Mouse (Mus musculus): Measurements from ENCODE around the gene Cpe. TPM values are rescaled to one million over a fixed set of nuclear protein-coding genes. Genes with fewer than 3 reads are reported as not detected.

The Cpe gene
- total RNA-seq, 4 experiments from 2014 or later, result 257 to 289 (median 273) TPM

DNA sequence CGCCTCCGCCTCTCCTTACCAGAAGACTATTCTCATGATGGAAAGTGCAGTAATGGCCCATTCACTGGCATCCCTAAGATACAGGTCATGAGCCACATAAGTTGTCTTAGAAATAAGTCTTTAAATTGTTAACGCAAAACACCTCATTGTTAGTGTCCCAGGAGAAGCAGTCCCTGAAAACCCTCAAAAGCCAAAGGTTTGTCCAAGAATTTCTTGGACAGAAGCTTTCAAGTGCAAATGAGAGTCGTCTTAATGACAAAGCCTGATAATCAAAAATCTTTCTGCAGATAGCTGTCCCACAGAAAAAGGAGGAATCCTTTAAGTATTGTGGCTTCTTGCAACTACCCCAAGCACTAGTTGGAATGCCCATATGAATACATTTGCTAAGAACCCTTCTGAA lies 60.7 kb downstream of the Cpe start:
- DNase-seq (ENCODE audit: low spot score), result no peak

DNA sequence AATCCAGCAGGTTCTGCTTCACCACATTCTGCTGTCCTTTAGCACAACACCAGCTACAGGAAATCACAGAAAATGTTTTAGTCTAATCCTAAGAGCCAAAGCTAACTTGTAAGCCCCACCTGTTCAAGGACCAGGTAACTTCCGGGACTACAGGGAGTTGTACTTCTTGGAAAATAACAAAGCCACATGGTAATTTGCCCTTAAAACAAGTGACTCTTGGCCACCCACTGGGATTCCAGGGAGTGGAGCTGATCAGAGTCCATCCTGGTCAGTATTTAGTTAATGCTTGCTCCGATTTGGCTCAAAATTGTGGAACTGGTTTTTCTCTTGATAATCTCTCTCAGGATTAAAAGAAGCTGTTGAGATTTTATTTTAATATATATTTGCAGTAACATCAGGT lies 61.1 kb downstream of the Cpe start:
- no peak for DNase-seq (ENCODE audit: low spot score)

DNA sequence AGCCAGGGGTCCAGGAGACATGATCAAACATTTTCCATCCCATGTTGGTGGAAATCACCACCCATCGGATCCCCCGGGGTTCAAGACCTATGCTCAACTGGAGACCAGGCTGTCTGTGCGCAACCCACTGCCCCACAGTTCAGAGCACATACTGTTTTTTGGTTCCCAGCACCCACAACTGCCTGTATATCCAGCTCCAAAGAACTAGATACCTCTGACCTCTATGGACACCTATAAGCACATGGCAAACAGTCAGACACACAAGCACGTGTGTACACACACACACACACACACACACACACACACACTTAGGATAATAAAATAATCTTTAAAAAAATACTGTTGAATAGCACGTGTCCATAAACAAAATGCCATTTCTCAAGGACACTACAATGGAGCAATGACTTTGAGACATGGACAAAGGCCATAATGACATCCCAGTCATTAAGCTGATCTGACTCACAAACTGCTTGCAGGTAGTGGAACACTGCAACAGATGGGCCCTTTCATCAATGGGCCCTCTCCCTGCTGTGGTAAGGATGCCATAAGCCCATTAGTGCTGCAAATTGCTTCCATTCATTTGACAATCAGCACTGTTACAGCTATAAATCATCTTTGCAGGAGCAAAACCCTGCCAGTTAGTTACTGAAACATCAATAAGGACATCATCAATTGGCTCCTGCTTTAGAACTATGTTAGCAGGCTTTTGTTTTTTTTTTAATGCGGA lies 63.7 kb downstream of the Cpe start:
- no peak for DNase-seq (ENCODE audit: low spot score)

DNA sequence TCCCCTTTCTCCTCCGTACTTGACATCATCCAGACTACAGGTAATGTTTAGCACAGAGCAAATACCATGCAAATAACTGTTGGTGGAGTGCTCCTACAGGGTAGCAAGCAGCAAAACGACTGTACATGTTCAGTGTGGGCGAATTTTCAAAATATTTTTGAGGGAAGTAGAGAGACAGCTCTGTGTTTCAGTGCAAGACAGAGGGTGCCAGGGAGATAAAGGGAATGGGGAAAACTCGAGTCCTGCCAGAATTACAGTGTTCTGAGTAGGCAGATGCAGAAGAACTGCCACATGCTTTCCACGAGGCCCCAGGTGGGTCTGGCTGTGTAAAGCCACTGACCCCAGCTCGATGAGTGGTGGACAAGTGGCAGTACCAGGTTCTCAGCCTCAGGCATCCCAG lies 64.8 kb downstream of the Cpe start:
- DNase-seq (ENCODE audit: low spot score), result no peak

DNA sequence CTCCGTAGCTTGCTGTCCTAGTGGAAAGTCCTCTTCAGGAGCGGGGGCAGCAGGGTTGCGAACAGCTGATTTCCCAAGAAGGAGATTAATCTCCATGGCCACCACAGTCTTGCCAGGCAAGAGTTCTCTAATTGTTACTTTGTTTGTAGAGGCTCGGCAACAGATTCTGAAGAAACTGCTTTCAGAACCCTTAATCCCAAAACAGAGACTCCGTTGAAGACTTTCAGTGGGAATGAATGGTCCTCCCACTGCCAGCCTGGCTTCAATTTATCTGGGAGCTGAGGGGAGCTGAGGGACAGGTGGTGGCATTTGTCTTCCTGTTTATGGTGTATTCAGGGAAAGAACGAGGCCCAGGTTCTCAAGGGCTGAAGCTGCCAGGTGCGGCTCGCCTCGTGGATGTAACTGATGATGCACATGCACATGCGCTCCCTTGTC lies 68.2 kb downstream of the Cpe start:
- no peak for DNase-seq (ENCODE audit: low spot score)

DNA sequence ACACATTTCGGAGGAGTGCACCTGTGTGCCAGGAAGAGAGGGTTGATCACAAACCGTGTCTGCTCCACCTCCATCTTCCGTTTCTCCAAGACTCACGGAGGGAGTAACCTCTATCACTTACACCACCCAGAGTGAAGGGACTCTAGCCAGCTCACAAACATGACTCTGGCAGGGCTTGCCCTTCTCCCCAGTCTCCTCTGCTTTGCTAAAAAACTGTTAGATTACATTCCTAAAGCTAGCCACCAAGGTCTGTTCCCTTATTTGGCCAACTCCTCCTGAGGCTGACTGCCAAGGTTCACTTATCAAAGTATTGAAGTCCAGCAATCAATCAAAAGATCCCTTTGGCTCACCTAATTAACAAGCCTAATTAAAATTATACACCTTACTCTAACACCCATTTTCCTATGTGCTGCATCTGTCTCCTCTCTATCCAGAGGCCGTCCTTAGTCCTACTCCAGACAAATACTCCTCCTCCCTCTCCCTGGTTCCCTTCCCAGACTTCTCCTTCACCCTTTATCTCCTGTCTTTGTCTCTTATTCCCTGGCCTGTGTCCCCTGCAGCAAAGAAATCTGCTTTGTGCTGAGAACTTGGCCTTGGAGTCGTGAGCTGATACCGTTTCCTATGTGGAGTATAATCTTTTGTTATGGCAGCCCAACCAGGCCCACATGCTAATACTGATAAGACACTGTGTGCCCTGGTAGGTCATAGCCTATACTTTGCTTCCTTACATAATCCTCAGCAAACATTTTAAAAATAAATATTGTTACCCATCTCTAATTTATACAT lies 72.3 kb downstream of the Cpe start:
- DNase-seq (ENCODE audit: low spot score), result no peak

DNA sequence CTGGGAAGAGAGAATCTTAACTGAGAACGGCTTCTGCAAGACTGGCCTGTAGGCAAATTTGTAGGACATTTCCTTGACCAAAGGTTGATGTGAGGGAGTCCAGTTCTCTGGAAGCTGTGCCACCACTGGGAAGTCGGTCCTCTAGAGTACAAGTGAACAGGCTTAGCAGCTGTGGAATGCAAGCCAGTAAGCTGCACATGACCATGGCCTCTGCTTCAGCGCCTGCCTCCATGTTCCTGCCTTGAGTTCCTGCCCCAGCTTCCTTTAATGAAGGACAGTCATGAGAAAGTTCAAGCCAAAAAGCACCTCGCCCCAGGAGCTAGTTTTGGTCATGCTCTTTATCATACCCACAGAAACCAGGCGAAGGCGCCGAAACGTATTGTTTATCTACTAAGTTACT lies 73.2 kb downstream of the Cpe start:
- DNase-seq (ENCODE audit: low spot score), result no peak

DNA sequence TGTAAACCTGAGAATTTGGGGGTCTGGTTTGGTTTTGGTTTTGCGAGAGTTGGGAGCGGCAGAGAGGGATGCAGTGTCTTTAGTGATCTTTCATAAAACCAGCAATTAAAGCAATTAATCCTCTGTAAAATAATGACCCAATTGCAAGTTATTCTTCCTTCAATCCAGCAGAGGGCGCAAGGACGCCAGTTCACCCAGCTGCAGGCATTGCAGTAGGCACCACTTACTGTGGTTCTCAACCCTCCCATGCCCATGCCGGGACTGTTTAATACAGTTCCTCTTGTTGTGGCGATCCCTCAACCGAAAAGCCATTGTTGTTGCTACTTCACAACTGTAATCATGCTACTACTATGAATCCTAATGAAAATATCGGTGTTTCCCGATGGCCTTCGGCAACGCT lies 74.2 kb downstream of the Cpe start:
- DNase-seq (ENCODE audit: low spot score), result peak; percentile 21

DNA sequence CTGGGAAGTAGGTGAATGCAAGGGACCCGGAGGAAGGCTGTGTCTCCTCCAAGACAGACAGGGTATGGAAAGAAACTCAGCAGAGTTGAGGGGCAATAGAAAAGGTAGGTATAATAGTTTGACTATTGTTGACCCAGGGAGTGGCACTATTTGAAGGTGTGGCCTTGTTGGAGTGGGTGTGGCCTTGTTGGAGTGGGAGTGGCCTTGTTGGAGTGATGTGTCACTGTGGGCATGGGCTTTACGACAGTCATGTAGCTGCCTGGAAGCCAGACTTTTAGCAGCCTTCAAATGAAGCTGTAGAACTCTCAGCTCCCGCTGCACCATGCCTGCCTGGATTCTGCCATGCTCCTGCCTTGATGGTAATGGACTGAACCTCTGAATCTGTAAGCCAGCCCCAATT lies 76.3 kb downstream of the Cpe start:
- DNase-seq (ENCODE audit: low spot score), result no peak

DNA sequence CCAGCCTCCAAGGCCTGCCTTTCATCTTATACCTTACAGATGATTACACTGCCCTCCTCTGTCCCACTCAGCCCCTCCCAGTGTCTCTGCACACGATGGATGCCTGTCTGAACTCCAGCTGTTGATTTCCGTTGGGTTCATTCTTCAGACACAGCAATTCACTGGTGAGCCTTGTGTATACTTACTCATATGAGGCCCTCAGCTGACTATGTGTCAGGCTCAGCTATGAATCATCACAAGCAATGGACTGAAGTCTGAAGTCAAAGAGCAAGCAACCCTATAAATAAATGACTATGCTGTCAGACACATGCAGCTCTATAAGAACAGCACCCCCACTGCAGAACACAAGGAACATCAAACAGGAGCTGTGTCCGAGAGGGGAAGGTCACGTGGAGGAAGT lies 77.4 kb downstream of the Cpe start:
- DNase-seq (ENCODE audit: low spot score), result no peak

DNA sequence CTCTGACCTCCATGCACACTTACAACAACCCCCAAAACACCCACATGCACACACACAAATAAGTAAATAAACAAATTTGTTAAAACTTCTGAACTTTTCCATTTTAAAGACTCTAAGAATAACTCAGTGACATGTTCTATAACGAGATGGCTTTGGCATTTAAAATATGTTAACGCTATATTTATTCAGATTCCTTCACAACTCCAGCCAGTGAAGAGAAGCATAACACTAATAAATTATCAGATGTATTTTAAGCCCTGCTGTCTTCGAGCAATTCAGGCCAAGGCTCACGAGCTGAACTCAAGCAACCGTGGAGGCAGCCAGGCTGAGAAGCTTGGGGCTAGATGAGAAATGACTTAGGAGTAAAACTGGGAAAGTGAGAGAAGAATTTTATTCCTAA lies 79.2 kb downstream of the Cpe start:
- DNase-seq (ENCODE audit: low spot score), result no peak

DNA sequence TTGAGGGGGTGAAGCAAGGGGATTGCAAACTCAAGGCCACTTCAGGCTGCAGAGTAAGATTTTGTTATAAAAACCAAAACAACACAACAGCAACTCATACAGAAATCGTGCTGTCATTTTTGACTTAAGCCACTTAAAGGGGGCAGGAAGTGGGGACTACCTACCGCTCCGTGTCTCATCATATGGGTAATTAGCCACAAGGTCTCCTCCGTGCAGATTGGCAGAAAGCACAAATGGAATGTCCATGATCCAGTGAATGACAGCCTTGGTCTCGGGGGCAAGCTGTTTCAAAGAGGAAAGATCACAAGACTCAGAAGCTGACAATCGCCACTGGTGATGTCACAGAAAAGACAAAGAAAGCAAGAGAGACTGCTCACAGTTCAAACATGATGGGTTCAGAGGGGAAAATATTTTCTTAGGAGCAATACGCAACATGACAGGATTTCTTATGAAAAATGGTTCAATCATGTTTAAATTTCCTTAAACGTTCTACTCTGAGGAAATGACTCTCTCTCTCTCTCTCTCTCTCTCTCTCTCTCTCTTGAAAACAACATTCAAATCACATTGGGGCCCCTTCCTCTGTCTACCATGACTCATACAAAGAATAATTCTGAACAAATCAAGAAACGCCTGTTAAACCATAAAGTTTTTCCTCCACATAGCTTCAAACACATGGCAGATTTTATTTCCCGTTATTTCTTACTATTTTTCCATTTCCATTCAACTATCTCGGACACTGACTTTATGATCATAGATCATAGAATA lies 81.5 kb downstream of the Cpe start:
- DNase-seq (ENCODE audit: low spot score), result no peak

DNA sequence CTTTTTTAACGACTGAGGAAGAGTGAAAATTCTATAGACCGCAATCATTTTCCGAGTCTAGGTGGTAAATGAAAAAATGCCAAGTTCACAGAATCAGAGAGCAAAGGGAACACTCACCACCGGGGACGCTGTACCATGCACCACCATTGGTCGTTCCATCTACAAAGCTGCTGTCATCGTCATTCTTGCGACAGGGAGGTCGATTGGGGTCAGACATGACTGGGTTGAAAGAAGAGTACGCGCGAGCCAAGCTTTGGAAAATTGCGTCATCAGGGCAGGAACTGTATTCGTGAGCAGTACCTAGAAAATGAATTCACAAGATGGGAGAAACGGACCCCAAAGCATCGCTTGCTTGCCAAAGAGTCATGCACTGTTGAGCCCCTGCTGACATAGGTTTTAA lies 83.9 kb downstream of the Cpe start:
- no peak for DNase-seq (ENCODE audit: low spot score)

DNA sequence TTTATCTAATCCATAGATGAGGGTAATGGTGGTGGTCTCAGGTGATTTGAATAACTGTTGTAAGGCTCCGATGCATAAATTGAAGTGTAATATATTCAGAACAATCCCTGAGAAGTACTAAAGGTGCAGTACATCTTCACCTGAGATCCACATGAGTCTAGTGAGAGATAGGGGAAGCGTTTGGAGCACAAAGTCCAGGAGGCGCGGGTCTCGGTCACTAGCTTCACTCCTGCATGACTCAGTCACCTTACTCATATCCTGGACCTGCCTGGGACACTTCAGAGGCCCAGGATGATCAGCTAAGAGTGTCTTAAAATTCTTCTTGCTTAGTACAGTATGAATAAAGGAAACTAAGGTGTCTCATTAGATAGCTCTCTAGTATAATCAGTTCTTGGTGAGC lies 86.8 kb downstream of the Cpe start:
- DNase-seq (ENCODE audit: low spot score), result no peak

DNA sequence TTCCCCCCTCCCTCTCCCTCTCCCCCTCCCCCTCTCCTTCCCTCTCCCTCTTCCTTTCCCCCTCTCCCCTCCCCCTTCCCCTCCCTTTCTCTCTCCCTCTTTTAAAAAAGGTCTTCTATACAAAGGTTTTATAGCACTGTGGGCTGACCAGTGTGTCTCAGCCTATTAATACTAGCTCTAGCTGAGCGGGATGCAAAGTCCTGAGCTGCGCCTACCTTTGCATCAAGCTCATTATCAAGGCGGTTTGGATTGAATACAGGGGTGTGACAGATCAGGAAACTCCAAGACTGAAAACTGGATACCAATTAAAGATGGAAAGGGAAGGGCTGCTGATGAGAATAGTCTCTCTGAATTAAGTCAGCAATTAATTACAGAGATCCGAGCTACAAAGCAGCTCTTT lies 94.6 kb downstream of the Cpe start:
- no peak for DNase-seq (ENCODE audit: low spot score)

DNA sequence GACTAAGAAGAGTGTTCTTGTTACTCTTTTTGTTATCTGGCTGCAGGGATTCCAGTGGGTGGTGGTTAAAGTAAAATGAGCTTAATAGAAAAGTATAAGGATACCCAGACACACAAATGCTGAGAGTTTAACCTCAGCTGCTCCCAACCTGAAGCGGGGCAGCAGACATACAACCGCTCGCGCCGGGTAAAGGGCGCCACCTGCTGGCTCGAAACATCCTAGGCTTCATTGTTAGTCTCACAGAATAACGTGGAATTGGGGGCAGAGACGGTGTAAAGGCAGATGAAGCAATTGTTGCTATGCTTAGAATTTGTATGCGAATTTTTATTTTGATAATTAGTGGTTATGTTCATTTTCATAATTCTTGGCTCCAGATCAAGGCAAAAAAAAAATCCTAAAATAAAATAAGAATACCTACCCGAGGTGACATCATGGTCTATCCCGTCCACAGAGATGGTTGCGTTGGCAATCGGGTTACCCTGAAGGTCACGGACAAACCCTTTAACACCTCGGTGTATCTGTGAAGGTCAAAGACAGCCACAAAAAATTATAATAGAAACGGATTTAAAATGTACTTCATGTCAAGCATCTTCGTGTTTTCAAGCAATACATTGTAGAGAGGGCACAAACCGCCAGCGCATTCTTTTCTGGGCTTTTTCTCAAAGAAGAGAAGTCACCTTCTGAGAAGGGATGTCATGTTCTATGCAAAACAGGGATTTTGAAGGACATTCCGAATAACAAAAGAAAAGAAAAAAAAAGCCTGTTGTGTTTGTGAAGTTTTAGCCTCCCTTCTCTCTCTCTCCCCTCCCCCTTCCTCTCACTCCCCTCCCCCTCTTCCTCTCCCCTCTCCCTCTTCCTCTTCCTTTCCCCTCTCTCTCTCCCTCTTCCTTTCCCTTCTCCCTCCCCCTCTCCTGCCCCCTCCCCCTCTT lies 95.5 kb downstream of the Cpe start:
- DNase-seq (ENCODE audit: low spot score), result peak; percentile 54

DNA sequence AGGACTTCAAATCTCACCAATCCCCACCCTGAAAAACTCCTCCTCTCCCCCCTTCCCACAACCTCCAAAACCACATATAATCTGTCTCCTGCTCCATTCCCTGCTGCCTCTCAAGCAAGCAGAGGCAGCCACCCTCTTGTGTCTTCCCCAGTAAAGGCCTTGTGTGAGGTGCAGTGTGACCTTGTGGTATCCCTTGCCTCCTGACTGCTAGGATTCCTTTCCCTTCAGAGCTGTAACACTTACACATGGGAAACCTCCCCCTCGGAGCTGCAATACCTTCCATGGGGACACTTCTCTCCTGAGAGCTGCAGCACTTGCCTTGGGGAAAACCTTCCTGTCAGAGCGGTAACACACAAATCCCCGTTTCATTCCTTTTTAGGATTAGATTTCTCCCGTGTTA lies 96.5 kb downstream of the Cpe start:
- no peak for DNase-seq (ENCODE audit: low spot score)

DNA sequence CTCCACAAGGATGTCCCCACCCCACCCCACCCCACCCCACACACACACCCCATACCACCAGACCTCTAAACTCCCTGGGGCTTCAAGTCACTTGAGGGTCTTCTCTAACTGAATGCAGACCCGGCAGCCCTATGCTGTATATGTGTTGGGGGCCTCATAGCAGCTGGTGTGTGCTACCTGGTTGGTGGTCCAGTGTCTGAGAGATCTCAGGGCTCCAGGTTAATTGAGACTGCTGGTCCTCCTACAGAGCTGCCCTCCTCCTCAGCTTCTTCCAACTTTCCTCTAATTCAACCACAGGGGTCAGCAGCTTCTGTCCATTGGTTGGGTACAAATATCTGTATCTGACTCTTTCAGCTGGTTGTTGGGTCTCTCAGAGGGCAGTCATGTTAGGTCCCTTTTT lies 102.4 kb downstream of the Cpe start:
- DNase-seq (ENCODE audit: low spot score), result no peak

DNA sequence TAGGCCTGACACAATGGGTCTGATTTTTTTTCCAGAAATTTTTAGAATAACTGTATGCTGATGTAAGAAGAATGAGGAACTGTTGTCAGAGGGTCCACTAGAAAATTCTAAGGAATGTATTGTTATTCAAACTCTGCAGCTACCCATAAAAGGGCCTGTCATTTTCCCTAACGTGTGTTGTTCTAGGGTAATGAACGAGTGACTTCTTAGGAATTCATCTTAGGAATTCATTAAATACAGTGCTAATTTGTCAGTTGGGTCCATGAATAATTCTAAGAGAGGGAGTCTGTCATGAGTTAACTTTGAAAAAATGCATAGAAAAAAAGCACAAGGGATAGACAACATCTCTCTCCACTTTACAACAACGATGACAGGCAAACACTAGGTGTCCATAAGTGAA lies 110.0 kb downstream of the Cpe start:
- DNase-seq (ENCODE audit: low spot score), result no peak

DNA sequence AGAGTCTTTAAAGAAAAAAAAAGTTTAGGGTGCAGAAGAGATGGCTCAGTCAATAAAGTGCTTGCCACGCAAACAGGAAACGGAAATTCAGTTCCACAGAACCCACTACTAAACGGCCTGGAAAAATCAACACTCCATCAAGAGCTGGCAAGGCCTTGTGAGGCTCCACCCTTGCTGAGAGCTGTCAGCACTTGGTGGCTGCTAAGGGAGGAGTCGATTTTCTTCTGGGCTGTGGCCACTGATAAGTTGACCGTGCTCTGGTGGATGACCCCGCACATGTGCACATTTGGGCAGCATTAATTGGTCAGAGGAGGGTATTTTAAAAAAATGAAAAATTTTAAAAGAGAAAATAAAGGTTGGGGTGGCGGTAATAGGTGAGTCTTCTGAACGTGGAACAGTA lies 114.6 kb downstream of the Cpe start:
- DNase-seq (ENCODE audit: low spot score), result no peak

DNA sequence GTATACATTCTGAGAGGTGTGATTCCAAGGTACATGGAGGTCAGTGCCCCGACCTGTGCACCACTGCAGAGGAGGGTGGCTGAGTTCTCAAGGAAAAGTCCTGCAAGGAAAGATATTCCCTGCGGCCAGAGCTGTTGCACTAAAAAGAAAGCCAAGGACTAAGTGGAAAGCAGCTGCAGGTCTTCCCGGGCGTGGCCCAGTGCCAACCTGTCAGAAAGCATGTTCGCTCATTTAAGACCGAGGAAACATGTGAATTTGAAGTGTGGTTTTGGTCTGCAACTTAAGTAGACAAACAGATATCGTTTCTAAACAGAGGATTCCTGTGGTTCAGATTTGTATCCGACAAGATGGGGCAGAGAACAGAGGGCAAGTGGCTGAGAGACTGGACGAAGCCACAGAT lies 117.9 kb downstream of the Cpe start:
- no peak for DNase-seq (ENCODE audit: low spot score)
